Mouse (Mus musculus) heart, postnatal 14 days (tissue): ENCODE measurements at regions not wholly inside any gene's neighbourhood (a gene's known extent, or its start where the extent isn't known, plus 50 kb on each side); places are given as distances from the start of the nearest gene placed in this dataset.
A peak's percentile ranks its signal among the peaks of the same experiment; 100 is the strongest.

Experiments
- DNase-seq, 2 experiments: peaks; one replicate each; pipeline ENCODE4 v3.0.0; 2021 to 2022
- intact Hi-C: fragments of 180-260 bp; cut with DNase I; formaldehyde crosslinking; loops from one replicate; pipeline ENCODE4 v1.15.1; 2025

- DNase-seq: no peak
- intact Hi-C loops: no loop called here
Measured at GRCm38 (mm10) chr11:56716953-56717352, 294.2 kb upstream of the Gria1 start.

GRCm38 (mm10) chr11:56725141-56725540 lies 286.0 kb upstream of the Gria1 start:
- intact Hi-C loops: no loop called here
- DNase-seq: no peak

GRCm38 (mm10) chr11:56726161-56726560 lies 285.0 kb upstream of the Gria1 start:
- intact Hi-C loops: no loop called here
- no peak for DNase-seq

GRCm38 (mm10) chr11:56727556-56727955 lies 283.6 kb upstream of the Gria1 start:
- intact Hi-C loops: no loop called here
- no peak for DNase-seq

GRCm38 (mm10) chr11:56728204-56729002 lies 282.8 kb upstream of the Gria1 start:
- DNase-seq: peak; percentile 43 to 53
- intact Hi-C loops: no loop called here

GRCm38 (mm10) chr11:56741857-56742256 lies 269.3 kb upstream of the Gria1 start:
- no peak for DNase-seq
- intact Hi-C loops: no loop called here

GRCm38 (mm10) chr11:56750032-56750431 lies 261.2 kb upstream of the Gria1 start:
- intact Hi-C loops: no loop called here
- DNase-seq: no peak

- intact Hi-C loops: no loop called here
- DNase-seq: no peak
Measured at GRCm38 (mm10) chr11:56750639-56751038, 260.5 kb upstream of the Gria1 start.

GRCm38 (mm10) chr11:56751918-56752317 lies 259.3 kb upstream of the Gria1 start:
- intact Hi-C loops: no loop called here
- peak in 1 of 2 experiments; percentile 11 for DNase-seq

- intact Hi-C loops: no loop called here
- DNase-seq: no peak
Measured at GRCm38 (mm10) chr11:56753699-56754098, 257.5 kb upstream of the Gria1 start.

GRCm38 (mm10) chr11:56760474-56760873 lies 250.7 kb upstream of the Gria1 start:
- no peak for DNase-seq
- intact Hi-C loops: no loop called here

GRCm38 (mm10) chr11:56762467-56763120 lies 248.6 kb upstream of the Gria1 start:
- peak; percentile 34 to 35 for DNase-seq
- intact Hi-C loops: no loop called here

GRCm38 (mm10) chr11:56767424-56767823 lies 243.8 kb upstream of the Gria1 start:
- no peak for DNase-seq
- intact Hi-C loops: no loop called here

- intact Hi-C loops: no loop called here
- no peak for DNase-seq
Measured at GRCm38 (mm10) chr11:56786351-56786750, 224.8 kb upstream of the Gria1 start.

GRCm38 (mm10) chr11:56792691-56793090 lies 218.5 kb upstream of the Gria1 start:
- no peak for DNase-seq
- intact Hi-C loops: no loop called here

- intact Hi-C loops: no loop called here
- DNase-seq: no peak
Measured at GRCm38 (mm10) chr11:56807314-56807713, 203.9 kb upstream of the Gria1 start.

GRCm38 (mm10) chr11:56810141-56810540 lies 201.0 kb upstream of the Gria1 start:
- no peak for DNase-seq
- intact Hi-C loops: no loop called here

- no peak for DNase-seq
- intact Hi-C loops: no loop called here
Measured at GRCm38 (mm10) chr11:56812121-56812520, 199.1 kb upstream of the Gria1 start.

GRCm38 (mm10) chr11:56823471-56823870 lies 187.7 kb upstream of the Gria1 start:
- intact Hi-C loops: no loop called here
- DNase-seq: peak in 1 of 2 experiments; percentile 4

- intact Hi-C loops: no loop called here
- no peak for DNase-seq
Measured at GRCm38 (mm10) chr11:56827499-56827898, 183.7 kb upstream of the Gria1 start.

- intact Hi-C loops: no loop called here
- DNase-seq: peak; percentile 69 to 75
Measured at GRCm38 (mm10) chr11:56862649-56863048, 148.5 kb upstream of the Gria1 start.

GRCm38 (mm10) chr11:56871640-56872039 lies 139.5 kb upstream of the Gria1 start:
- DNase-seq: no peak
- intact Hi-C loops: no loop called here
